Mouse (Mus musculus) forebrain, embryonic 12.5 days (tissue): ENCODE results near the gene Tardbp. TPM values are rescaled to one million over a fixed set of nuclear protein-coding genes. Genes with fewer than 3 reads are reported as not detected.

Source experiments
- ATAC-seq: fragments of 200-750 bp; cut with Nextera tagmentation; 2 replicates; pipeline ENCODE4 v1.8.0; 2017; ENCODE audit warnings: moderate TSS enrichment; ENCODE audit not compliant: low FRiP score
- H3K27ac ChIP-seq: fragments of 300-500 bp; sonication (generic); 2 replicates; pipeline ENCODE4 v1.5.1; 2016; ENCODE audit warnings: mild to moderate bottlenecking
- H3K27me3 ChIP-seq: fragments of 300-500 bp; sonication (generic); 2 replicates; pipeline ENCODE4 v1.6.1; 2016; ENCODE audit warnings: mild to moderate bottlenecking
- H3K36me3 ChIP-seq: fragments of 300-500 bp; sonication (generic); replicated peaks from 2 replicates; pipeline ENCODE4 v1.6.1; 2016; ENCODE audit warnings: mild to moderate bottlenecking
- H3K4me1 ChIP-seq: fragments of 300-500 bp; sonication (generic); 2 replicates; pipeline ENCODE4 v1.6.1; 2016
- H3K4me2 ChIP-seq: fragments of 300-500 bp; sonication (generic); 2 replicates; pipeline ENCODE4 v1.6.1; 2016; ENCODE audit warnings: mild to moderate bottlenecking, moderate library complexity
- H3K4me3 ChIP-seq: fragments of 300-500 bp; sonication (generic); replicated peaks from 2 replicates; pipeline ENCODE4 v1.5.1; 2016; ENCODE audit warnings: mild to moderate bottlenecking
- H3K9ac ChIP-seq: fragments of 300-500 bp; sonication (generic); 2 replicates; pipeline ENCODE4 v1.6.1; 2016; ENCODE audit warnings: mild to moderate bottlenecking
- H3K9me3 ChIP-seq: fragments of 300-500 bp; sonication (generic); 2 replicates; pipeline ENCODE4 v1.6.1; 2016
- WGBS: fragments of 180-500 bp; shearing (Covaris S2); methylation state at CpG from one replicate; pipeline ENCODE4 v1.1.7; 2016; 5-methylcytosine and 5-hydroxymethylcytosine counted together
- polyA plus RNA-seq: library from polyadenylated mRNA; unstranded; fragments of >200 nt; fragmentation: Nextera tagmentation; extraction: Ambion mirVana; gene quantifications from 2 replicates; pipeline ENCODE4 v1.2.1, GENCODE M21; 2016

Tardbp gene
- polyA plus RNA-seq, 1 experiment from 2014 or later: 447 TPM

- Histone ChIP-seq H3K27me3 (no peaks in the 10 kb centered on the region), H3K4me3 (no peak overlapping the region), H3K9ac (no peak overlapping the region), H3K36me3 (peaks cover 19% of the 10 kb centered on the region), H3K4me2 (no peak overlapping the region), H3K9me3 (no peaks in the 10 kb centered on the region), H3K4me1 (peaks cover 7% of the 10 kb centered on the region; the same call in 1 of the 2 replicates), H3K27ac (peak overlapping the region; percentile 25; the same call in 1 of the 2 replicates)
- ATAC-seq: no peak
- 89% methylated on average over 5 of the region's 5 CpGs for WGBS
Observed at GRCm38 (mm10) chr4:148609805-148610204, 17.0 kb downstream of the Tardbp start.

- Histone ChIP-seq H3K36me3 (peaks cover 4% of the 10 kb centered on the region), H3K27me3 (no peaks in the 10 kb centered on the region), H3K9ac (no peak overlapping the region), H3K27ac (no peak overlapping the region), H3K9me3 (no peaks in the 10 kb centered on the region), H3K4me3 (no peak overlapping the region), H3K4me1 (no peaks in the 10 kb centered on the region), H3K4me2 (no peak overlapping the region)
- ATAC-seq: no peak
- WGBS: 28% methylated on average over 5 of the region's 5 CpGs
Observed at GRCm38 (mm10) chr4:148607758-148608157, 19.1 kb downstream of the Tardbp start.

GRCm38 (mm10) chr4:148604541-148605165 is 22.2 kb downstream of the Tardbp start:
- no peaks in the 10 kb centered on the region for H3K4me1 ChIP-seq
- H3K9me3 ChIP-seq: no peaks in the 10 kb centered on the region
- H3K27me3 ChIP-seq: no peaks in the 10 kb centered on the region
- H3K36me3 ChIP-seq: no peaks in the 10 kb centered on the region; the same call in 1 of the 2 replicates
- ATAC-seq: peak; percentile 50; the same call in 1 of the 2 replicates
- no peak overlapping the region for H3K9ac ChIP-seq
- 89% methylated on average over 3 of the region's 3 CpGs for WGBS
- H3K4me3 ChIP-seq: no peak overlapping the region
- no peak overlapping the region for H3K27ac ChIP-seq
- H3K4me2 ChIP-seq: no peak overlapping the region

- H3K27ac ChIP-seq: no peak overlapping the region
- H3K36me3 ChIP-seq: peaks cover 4% of the 10 kb centered on the region; the same call in 1 of the 2 replicates
- ATAC-seq: no peak
- no peaks in the 10 kb centered on the region for H3K4me1 ChIP-seq
- H3K4me2 ChIP-seq: no peak overlapping the region
- no peak overlapping the region for H3K4me3 ChIP-seq
- H3K27me3 ChIP-seq: no peaks in the 10 kb centered on the region
- WGBS: 85% methylated on average over 7 of the region's 7 CpGs
- no peaks in the 10 kb centered on the region for H3K9me3 ChIP-seq
- no peak overlapping the region for H3K9ac ChIP-seq
Observed at GRCm38 (mm10) chr4:148604141-148604540, 22.7 kb downstream of the Tardbp start.

DNA sequence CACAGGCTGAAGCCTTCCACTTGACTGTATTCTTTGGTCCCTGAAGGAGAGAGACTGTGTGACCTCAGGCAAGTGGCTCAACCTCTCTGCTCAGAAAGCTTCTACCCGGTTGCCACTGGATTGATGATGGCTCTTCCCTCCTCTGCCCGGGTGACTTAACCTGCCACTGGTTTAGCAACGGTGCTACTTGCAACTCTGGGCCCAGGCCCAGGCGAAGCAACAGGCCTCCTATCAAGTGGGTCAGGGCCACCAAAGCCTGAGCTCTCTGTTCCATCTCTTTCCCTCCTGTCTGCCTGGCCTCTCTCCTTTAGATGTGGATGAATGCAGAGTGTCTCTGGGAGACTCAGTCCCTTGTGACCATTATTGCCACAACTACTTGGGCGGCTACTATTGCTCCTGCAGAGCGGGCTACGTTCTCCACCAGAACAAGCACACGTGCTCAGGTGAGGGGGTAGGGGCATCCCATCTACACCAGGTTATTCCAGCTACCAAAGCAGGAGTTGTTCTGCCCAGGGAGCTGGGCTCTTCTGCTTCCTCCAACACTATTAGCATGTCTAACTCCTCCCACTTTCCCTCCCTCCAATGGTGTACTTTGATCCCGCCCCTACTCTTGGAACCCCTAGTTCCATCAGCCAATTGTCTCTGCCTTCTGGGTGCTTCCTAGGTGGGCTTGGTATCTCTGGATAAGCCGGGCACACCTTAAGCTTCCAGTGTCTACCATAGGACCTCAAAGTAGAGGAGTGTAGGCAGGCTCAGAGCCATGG is 23.3 kb downstream of the Tardbp start:
- Histone ChIP-seq H3K4me2 (no peak overlapping the region), H3K9me3 (no peaks in the 10 kb centered on the region), H3K4me3 (no peak overlapping the region), H3K36me3 (peaks cover 10% of the 10 kb centered on the region), H3K27ac (no peak overlapping the region), H3K4me1 (no peaks in the 10 kb centered on the region), H3K9ac (no peak overlapping the region), H3K27me3 (no peaks in the 10 kb centered on the region)
- ATAC-seq: no peak
- WGBS: 68% methylated on average over 10 of the region's 10 CpGs

DNA sequence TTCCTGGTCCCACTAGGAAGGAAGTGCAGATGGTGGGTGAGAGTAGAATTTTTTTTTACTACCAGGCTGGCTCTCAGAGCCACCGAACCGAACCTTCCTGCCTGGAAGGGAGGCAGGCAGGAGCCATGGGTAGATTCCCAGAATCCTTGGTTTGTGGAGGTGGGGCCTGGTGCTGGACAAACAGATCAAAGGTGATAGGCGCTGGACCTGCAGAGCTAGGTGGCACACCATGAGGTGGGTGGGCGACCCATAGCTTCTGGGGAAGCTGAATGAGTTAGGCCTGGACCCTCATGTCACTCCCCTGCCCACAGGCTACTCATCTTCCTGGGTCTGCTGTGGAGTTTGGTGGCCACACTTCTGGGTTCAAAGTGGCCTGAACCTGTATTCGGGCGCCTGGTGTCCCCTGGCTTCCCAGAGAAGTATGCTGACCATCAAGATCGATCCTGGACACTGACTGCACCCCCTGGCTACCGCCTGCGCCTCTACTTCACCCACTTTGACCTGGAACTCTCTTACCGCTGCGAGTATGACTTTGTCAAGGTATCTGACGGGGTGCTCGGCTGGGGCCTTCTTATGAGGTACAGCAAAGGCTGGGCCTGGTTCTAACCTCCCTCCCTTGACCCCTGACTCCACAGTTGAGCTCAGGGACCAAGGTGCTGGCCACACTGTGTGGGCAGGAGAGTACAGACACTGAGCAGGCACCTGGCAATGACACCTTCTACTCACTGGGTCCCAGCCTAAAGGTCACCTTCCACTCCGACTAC is 24.3 kb downstream of the Tardbp start, which contains the start of gene Masp2:
TSS of gene Masp2 (plus strand) at position 198 of the 764 bp plus-strand sequence.
- Histone ChIP-seq H3K27me3 (no peaks in the 10 kb centered on the region), H3K4me1 (no peaks in the 10 kb centered on the region), H3K9ac (no peak within 1 kb of the TSS), H3K4me2 (no peak within 1 kb of the TSS), H3K36me3 (peaks cover 18% of the 10 kb centered on the region), H3K9me3 (no peaks in the 10 kb centered on the region), H3K4me3 (no peak within 1 kb of the TSS), H3K27ac (no peak within 1 kb of the TSS)
- no peak for ATAC-seq
- WGBS: 90% methylated on average over 14 of the region's 14 CpGs

DNA sequence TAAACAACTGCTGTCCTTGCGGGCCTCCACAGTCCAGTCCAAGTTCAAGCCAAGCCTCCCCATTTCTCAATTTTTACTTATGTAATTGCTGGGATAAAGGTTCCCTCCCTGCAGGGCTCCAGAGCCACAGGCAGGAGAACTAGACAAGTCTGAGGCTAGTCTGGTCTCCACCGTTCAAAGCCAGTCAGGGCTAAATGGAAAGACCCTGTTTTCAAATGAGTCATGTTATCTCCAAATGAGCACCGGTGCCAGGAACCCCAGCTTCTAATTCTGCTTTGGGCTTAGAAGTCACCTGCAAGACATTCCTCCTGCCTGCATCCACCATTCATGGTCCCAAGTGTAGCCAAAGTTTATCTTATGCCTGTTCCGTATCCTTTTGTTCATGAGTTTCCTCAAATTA is 24.9 kb downstream of the Tardbp start:
- H3K4me1 ChIP-seq: no peaks in the 10 kb centered on the region
- H3K4me3 ChIP-seq: no peak overlapping the region
- H3K4me2 ChIP-seq: no peak overlapping the region
- 90% methylated on average over 4 of the region's 4 CpGs for WGBS
- H3K9ac ChIP-seq: no peak overlapping the region
- ATAC-seq: no peak
- no peaks in the 10 kb centered on the region for H3K9me3 ChIP-seq
- H3K36me3 ChIP-seq: peaks cover 23% of the 10 kb centered on the region
- no peak overlapping the region for H3K27ac ChIP-seq
- H3K27me3 ChIP-seq: no peaks in the 10 kb centered on the region

DNA sequence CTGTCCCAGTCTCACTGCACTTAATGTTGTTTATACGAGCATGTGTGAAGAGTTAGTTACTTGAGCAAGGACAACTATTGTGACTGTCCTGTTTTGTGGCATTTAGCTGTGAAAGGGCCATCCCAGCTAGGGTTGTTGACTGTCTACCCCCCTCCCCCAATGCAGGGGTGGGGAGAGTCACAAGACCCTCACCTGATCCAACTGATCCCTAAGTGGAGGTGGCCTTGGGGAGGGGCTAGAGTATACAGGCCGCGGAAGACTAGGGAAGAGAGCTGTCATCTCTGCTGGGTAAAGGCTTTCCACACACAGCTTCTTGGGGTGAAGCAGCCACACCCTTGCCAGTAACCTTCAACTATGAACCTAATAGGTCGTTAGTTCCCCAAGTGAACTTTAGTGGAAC is 26.5 kb downstream of the Tardbp start:
- WGBS: 90% methylated on average over 4 of the region's 4 CpGs
- no peak overlapping the region for H3K4me2 ChIP-seq
- H3K4me1 ChIP-seq: 0 out of 2 replicates have a peak, but pooled peaks cover 6% of the 10 kb centered on the region
- H3K27ac ChIP-seq: no peak overlapping the region
- H3K4me3 ChIP-seq: no peak overlapping the region
- no peaks in the 10 kb centered on the region for H3K9me3 ChIP-seq
- no peak overlapping the region for H3K9ac ChIP-seq
- H3K27me3 ChIP-seq: no peaks in the 10 kb centered on the region
- H3K36me3 ChIP-seq: peaks cover 37% of the 10 kb centered on the region
- ATAC-seq: no peak

GRCm38 (mm10) chr4:148598826-148599225 is 28.0 kb downstream of the Tardbp start:
- H3K9me3 ChIP-seq: no peaks in the 10 kb centered on the region
- no peak overlapping the region for H3K4me2 ChIP-seq
- WGBS: 97% methylated on average over 12 of the region's 12 CpGs
- H3K27ac ChIP-seq: no peak overlapping the region
- H3K4me3 ChIP-seq: no peak overlapping the region
- ATAC-seq: no peak
- peaks cover 11% of the 10 kb centered on the region; the same call in 1 of the 2 replicates for H3K4me1 ChIP-seq
- H3K36me3 ChIP-seq: peaks cover 52% of the 10 kb centered on the region
- no peaks in the 10 kb centered on the region for H3K27me3 ChIP-seq
- no peak overlapping the region for H3K9ac ChIP-seq

DNA sequence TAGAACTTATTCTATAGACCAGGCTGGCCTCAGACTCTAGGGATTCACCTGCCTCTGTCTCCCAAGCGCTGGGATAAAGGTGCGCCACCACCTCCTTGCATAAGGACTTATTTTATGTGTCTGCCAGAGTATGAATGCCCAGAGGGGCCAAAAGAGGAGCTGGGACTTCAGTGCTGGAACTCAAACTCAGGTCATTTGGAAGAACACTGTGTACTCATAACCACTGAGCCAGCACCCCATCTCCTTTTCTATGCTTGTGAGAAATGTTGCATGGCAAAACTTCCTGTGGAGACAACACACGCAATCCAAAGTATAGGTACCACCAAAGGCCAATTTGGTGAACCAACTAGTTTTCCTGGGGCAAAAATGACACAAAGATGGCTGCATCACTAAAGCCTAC is 30.1 kb downstream of the Tardbp start:
- ATAC-seq: no peak

DNA sequence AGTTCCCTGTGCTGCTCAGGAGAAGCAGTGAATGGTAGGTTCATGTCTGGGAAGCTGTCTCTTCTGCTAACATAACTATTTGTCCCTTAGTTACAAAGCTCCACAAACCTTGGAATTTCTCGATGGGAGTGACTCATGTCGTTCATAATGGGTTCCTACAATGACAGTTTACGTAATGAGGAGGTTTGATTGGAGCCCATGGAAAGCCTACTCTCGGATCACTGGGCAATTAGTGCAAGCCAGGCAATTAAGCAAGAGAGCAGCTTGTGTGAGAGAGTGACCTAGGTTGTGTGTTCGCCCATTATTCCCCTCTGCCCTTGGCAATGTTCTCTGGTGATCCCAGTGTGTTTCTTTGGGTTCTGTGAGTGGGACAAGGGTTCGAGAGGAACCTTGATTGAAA is 30.9 kb downstream of the Tardbp start:
- no peaks in the 10 kb centered on the region for H3K27me3 ChIP-seq
- no peak overlapping the region for H3K4me3 ChIP-seq
- 0 out of 2 replicates have a peak overlapping the region, but pooled peaks have one; percentile 42 for H3K27ac ChIP-seq
- H3K4me1 ChIP-seq: peaks cover 28% of the 10 kb centered on the region
- 53% methylated on average over 6 of the region's 6 CpGs for WGBS
- H3K9ac ChIP-seq: no peak overlapping the region
- H3K36me3 ChIP-seq: peaks cover 63% of the 10 kb centered on the region
- no peak for ATAC-seq
- no peaks in the 10 kb centered on the region for H3K9me3 ChIP-seq
- H3K4me2 ChIP-seq: no peak overlapping the region; the same call in 1 of the 2 replicates

More for the DNA sequence above, 30.1 kb downstream of the Tardbp start:
- Histone ChIP-seq H3K4me1 (peaks cover 28% of the 10 kb centered on the region), H3K27me3 (no peaks in the 10 kb centered on the region), H3K9ac (no peak overlapping the region), H3K27ac (no peak overlapping the region), H3K36me3 (peaks cover 63% of the 10 kb centered on the region), H3K4me3 (no peak overlapping the region), H3K9me3 (no peaks in the 10 kb centered on the region), H3K4me2 (no peak overlapping the region)
- 98% methylated on average over 3 of the region's 3 CpGs for WGBS

GRCm38 (mm10) chr4:148593996-148594395 is 32.8 kb downstream of the Tardbp start:
- WGBS: 93% methylated on average over 11 of the region's 11 CpGs
- H3K27ac ChIP-seq: no peak overlapping the region
- H3K9me3 ChIP-seq: no peaks in the 10 kb centered on the region
- peaks cover 58% of the 10 kb centered on the region for H3K36me3 ChIP-seq
- no peak overlapping the region for H3K4me2 ChIP-seq
- peaks cover 32% of the 10 kb centered on the region for H3K4me1 ChIP-seq
- H3K27me3 ChIP-seq: no peaks in the 10 kb centered on the region
- no peak overlapping the region for H3K4me3 ChIP-seq
- no peak for ATAC-seq
- no peak overlapping the region for H3K9ac ChIP-seq
